Mouse (Mus musculus) heart, embryonic 10.5 days (tissue): Measurements from ENCODE around the gene Wdr54. TPM values are rescaled to one million over a fixed set of nuclear protein-coding genes. Genes with fewer than 3 reads are reported as not detected.

Experiments used
- DNase-seq: peaks from one replicate; pipeline ENCODE4 v3.0.0-alpha.2; 2017; ENCODE audit warnings: low spot score
- H3K27ac ChIP-seq: fragments of 300-500 bp; sonication (generic); 2 replicates; pipeline ENCODE4 v1.5.1; 2016; ENCODE audit warnings: mild to moderate bottlenecking
- H3K27me3 ChIP-seq: fragments of 300-500 bp; sonication (generic); 2 replicates; pipeline ENCODE4 v1.6.1; 2016; ENCODE audit warnings: mild to moderate bottlenecking; ENCODE audit not compliant: poor library complexity, insufficient read depth, severe bottlenecking
- H3K36me3 ChIP-seq: fragments of 300-500 bp; sonication (generic); 2 replicates; pipeline ENCODE4 v1.6.1; 2016; ENCODE audit warnings: mild to moderate bottlenecking, moderate library complexity
- H3K4me1 ChIP-seq: fragments of 300-500 bp; sonication (generic); 2 replicates; pipeline ENCODE4 v1.6.1; 2016; ENCODE audit warnings: mild to moderate bottlenecking
- H3K4me3 ChIP-seq: fragments of 300-500 bp; sonication (generic); 2 replicates; pipeline ENCODE4 v1.5.1; 2016; ENCODE audit warnings: mild to moderate bottlenecking, moderate library complexity
- H3K9me3 ChIP-seq: fragments of 300-500 bp; sonication (generic); 2 replicates; pipeline ENCODE4 v1.6.1; 2016; ENCODE audit warnings: mild to moderate bottlenecking, moderate library complexity
- WGBS: fragments of 180-500 bp; shearing (Covaris S2); methylation state at CpG from one replicate; pipeline ENCODE4 v1.1.7; 2016; 5-methylcytosine and 5-hydroxymethylcytosine counted together
- polyA plus RNA-seq: library from polyadenylated mRNA; unstranded; fragments of >200 nt; fragmentation: Nextera tagmentation; extraction: Ambion mirVana; gene quantifications from 2 replicates; pipeline ENCODE4 v1.2.1, GENCODE M21; 2016

Wdr54 gene
- polyA plus RNA-seq, 1 experiment from 2014 or later, result 7.3 TPM

DNA sequence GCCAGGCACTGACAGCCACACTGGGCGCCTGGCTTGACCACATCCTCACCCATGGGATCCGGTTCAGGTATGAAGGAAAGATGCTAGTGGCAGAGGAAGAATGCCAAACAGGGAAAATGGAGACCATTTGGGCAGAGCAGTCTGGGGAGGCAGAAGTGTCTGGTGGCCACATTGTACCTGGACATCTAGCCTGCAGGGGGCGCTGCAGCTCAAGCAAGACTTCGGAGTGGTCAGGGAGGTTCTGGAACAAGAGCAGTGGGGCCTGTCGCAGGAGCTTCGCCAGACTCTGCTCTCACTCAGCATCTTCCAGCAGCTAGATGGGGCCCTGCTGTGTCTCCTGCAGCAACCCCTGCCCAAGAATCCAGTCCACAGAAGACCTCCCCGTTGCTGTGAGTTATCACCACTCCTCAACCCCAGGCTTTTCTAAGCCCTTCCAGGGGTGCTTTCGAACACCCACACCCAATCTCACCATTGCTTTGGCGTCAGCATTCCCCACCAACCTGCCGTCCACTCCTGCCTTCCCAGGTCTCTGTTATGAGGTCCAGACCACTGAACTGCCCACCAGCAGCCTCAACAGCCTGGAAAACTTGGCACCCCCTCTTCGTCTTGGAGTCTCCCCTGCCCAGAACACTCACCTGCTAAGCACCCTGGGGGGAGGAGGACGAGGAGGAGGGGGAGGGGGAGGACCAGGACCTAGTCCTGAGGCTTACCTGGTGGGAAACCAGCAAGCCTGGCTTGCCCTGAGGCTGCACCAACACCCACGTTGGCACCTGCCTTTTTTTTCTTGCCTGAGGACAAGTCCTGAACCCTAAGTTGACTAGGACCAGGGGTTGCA lies 48.4 kb downstream of the Wdr54 start:
- H3K4me3 ChIP-seq, result peak overlapping the region; percentile 97
- H3K4me1 ChIP-seq, result peaks cover 29% of the 10 kb centered on the region
- peak overlapping the region; percentile 98 for H3K27ac ChIP-seq
- no peaks in the 10 kb centered on the region for H3K9me3 ChIP-seq
- peaks cover 9% of the 10 kb centered on the region; the same call in 1 of the 2 replicates for H3K27me3 ChIP-seq
- 32% methylated on average over 13 of the region's 13 CpGs for WGBS
- peak; percentile 93 for DNase-seq
- peaks cover 20% of the 10 kb centered on the region for H3K36me3 ChIP-seq

- Histone ChIP-seq H3K4me1 (peaks cover 39% of the 10 kb centered on the region), H3K27me3 (peaks cover 13% of the 10 kb centered on the region; the same call in 1 of the 2 replicates), H3K9me3 (no peaks in the 10 kb centered on the region), H3K36me3 (peaks cover 11% of the 10 kb centered on the region; the same call in 1 of the 2 replicates), H3K27ac (no peak overlapping the region), H3K4me3 (no peak overlapping the region)
- no peak for DNase-seq
- 87% methylated on average over 4 of the region's 4 CpGs for WGBS
Observed at GRCm38 (mm10) chr6:83104158-83104557, 52.0 kb downstream of the Wdr54 start.

- no peak overlapping the region for H3K27ac ChIP-seq
- H3K9me3 ChIP-seq, result no peaks in the 10 kb centered on the region
- DNase-seq, result no peak
- WGBS, result 35% methylated on average over 11 of the region's 11 CpGs
- H3K4me1 ChIP-seq, result peaks cover 34% of the 10 kb centered on the region
- peaks cover 11% of the 10 kb centered on the region; the same call in 1 of the 2 replicates for H3K36me3 ChIP-seq
- peaks cover 20% of the 10 kb centered on the region; the same call in 1 of the 2 replicates for H3K27me3 ChIP-seq
- peak overlapping the region; percentile 79 for H3K4me3 ChIP-seq
Observed at GRCm38 (mm10) chr6:83103130-83103650, 53.0 kb downstream of the Wdr54 start.

- Histone ChIP-seq H3K4me3 (peak overlapping the region; percentile 79), H3K27me3 (peaks cover 20% of the 10 kb centered on the region; the same call in 1 of the 2 replicates), H3K4me1 (peaks cover 24% of the 10 kb centered on the region), H3K36me3 (0 out of 2 replicates have a peak, but pooled peaks cover 5% of the 10 kb centered on the region), H3K9me3 (no peaks in the 10 kb centered on the region), H3K27ac (peak overlapping the region; percentile 93)
- DNase-seq, result peak; percentile 88
- WGBS, result under 1% methylated on average over 74 of the region's 74 CpGs
Observed at GRCm38 (mm10) chr6:83101688-83102556, 54.3 kb downstream of the Wdr54 start.

- Histone ChIP-seq H3K4me3 (peak within 1 kb of the TSS; percentile 79), H3K36me3 (0 out of 2 replicates have a peak, but pooled peaks cover 2% of the 10 kb centered on the region), H3K27me3 (peaks cover 23% of the 10 kb centered on the region; the same call in 1 of the 2 replicates), H3K9me3 (no peaks in the 10 kb centered on the region), H3K4me1 (peaks cover 24% of the 10 kb centered on the region), H3K27ac (peak within 1 kb of the TSS; percentile 93)
- WGBS, result under 1% methylated on average over 25 of the region's 25 CpGs
- DNase-seq, result peak; percentile 94
Observed at GRCm38 (mm10) chr6:83101316-83101687, 54.9 kb downstream of the Wdr54 start, which contains the start of the genes Ccdc142 and Gm42688. Gene Ccdc142, plus strand, starts transcription at chr6:83101601. Gene Gm42688, plus strand, starts transcription at chr6:83101617.

Other genes starting within 250 kb of the Wdr54 start
- 0.09 and 0.30 TPM in 2 replicates for gene Sema4f, start 216.6 kb downstream of the Wdr54 start, polyA plus RNA-seq
- gene M1ap, start 209.5 kb downstream of the Wdr54 start, polyA plus RNA-seq, result 0.34 and 0.87 TPM in 2 replicates
- gene Dok1, start 122.9 kb downstream of the Wdr54 start, polyA plus RNA-seq, result 11.3 and 14.8 TPM in 2 replicates
- gene Loxl3, start 122.2 kb downstream of the Wdr54 start, polyA plus RNA-seq, result 7.6 and 9.8 TPM in 2 replicates
- 154 and 170 TPM in 2 replicates for gene Aup1, start 101.9 kb downstream of the Wdr54 start, polyA plus RNA-seq
- 100 and 106 TPM in 2 replicates for gene Htra2, start 101.1 kb downstream of the Wdr54 start, polyA plus RNA-seq
- 0.59 and 1.5 TPM in 2 replicates for gene Dqx1, start 98.6 kb downstream of the Wdr54 start, polyA plus RNA-seq
- 0.27 and 0.63 TPM in 2 replicates for gene Tlx2, start 86.1 kb downstream of the Wdr54 start, polyA plus RNA-seq
- 16.7 and 24.4 TPM in 2 replicates for gene Pcgf1, start 78.5 kb downstream of the Wdr54 start, polyA plus RNA-seq
- 0.55 TPM in 1 of 2 replicates, not detected in the other for gene Lbx2, start 70.0 kb downstream of the Wdr54 start, polyA plus RNA-seq
- 1.8 and 2.4 TPM in 2 replicates for gene Ccdc142, start 54.8 kb downstream of the Wdr54 start, polyA plus RNA-seq
- gene Gm42688, start 54.8 kb downstream of the Wdr54 start, polyA plus RNA-seq, result 1.4 and 2.0 TPM in 2 replicates
- 157 and 167 TPM in 2 replicates for gene Mrpl53, start 47.4 kb downstream of the Wdr54 start, polyA plus RNA-seq
- 24.5 and 42.5 TPM in 2 replicates for gene Mogs, start 40.9 kb downstream of the Wdr54 start, polyA plus RNA-seq
- gene Wbp1, start 34.8 kb downstream of the Wdr54 start, polyA plus RNA-seq, result 101 and 113 TPM in 2 replicates
- gene Ino80b, start 31.0 kb downstream of the Wdr54 start, polyA plus RNA-seq, result 11.4 and 16.1 TPM in 2 replicates
- gene Rtkn, start 20.9 kb downstream of the Wdr54 start, polyA plus RNA-seq, result 18.4 and 24.4 TPM in 2 replicates
- gene 1700003E16Rik, start within 50 bp of the Wdr54 start, polyA plus RNA-seq, result 0.23 and 0.50 TPM in 2 replicates
- 83.2 and 93.0 TPM in 2 replicates for gene Dctn1, start 9.5 kb upstream of the Wdr54 start, polyA plus RNA-seq
- 0.57 and 0.68 TPM in 2 replicates for gene Slc4a5, start 63.4 kb upstream of the Wdr54 start, polyA plus RNA-seq
- gene Mthfd2, start 169.5 kb upstream of the Wdr54 start, polyA plus RNA-seq, result 50.6 and 58.7 TPM in 2 replicates
- 42.8 and 50.7 TPM in 2 replicates for gene Mob1a, start 169.6 kb upstream of the Wdr54 start, polyA plus RNA-seq
- gene Bola3, start 192.8 kb upstream of the Wdr54 start, polyA plus RNA-seq, result 238 and 283 TPM in 2 replicates